Mouse (Mus musculus): Measurements from ENCODE around the gene Ctnnd2.

GRCm38 (mm10) chr15:30891986-30892385, 719.6 kb downstream of the Ctnnd2 start:
- TF ChIP-seq POLR2A (IDR thresholded peaks at IDR 0.05; ENCODE audit: borderline replicate concordance, extremely low read depth, low read depth, low read length) (no peak), CTCF (IDR thresholded peaks at IDR 0.05; ENCODE audit: insufficient read depth, low read length) (no peak)

Data from lung, adult 2 months (tissue).